Mouse (Mus musculus) kidney, postnatal 25 days (tissue): Measurements from ENCODE around the gene Tle1.
A peak's percentile ranks its signal among the peaks of the same experiment; 100 is the strongest.

Source experiments
- DNase-seq, 2 experiments: peaks; one replicate each; pipeline ENCODE4 v3.0.0; 2021; ENCODE audit warnings: mixed read lengths in 2 of 2

Gene Tle1

GRCm38 (mm10) chr4:72162445-72163218 is 38.1 kb downstream of the Tle1 start:
- DNase-seq = no peak

GRCm38 (mm10) chr4:72160102-72160511 is 40.6 kb downstream of the Tle1 start:
- peak; percentile 21 to 44 for DNase-seq

- peak in 1 of 2 experiments; percentile 50 for DNase-seq
Measured at GRCm38 (mm10) chr4:72157931-72158371, 42.8 kb downstream of the Tle1 start.

- no peak for DNase-seq
Measured at GRCm38 (mm10) chr4:72150460-72151131, 50.1 kb downstream of the Tle1 start.

- no peak for DNase-seq
Measured at GRCm38 (mm10) chr4:72146003-72146402, 54.7 kb downstream of the Tle1 start.

- peak in 1 of 2 experiments; percentile 11 for DNase-seq
Measured at GRCm38 (mm10) chr4:72144541-72144940, 56.2 kb downstream of the Tle1 start.

- DNase-seq = no peak
Measured at GRCm38 (mm10) chr4:72140706-72141105, 60.0 kb downstream of the Tle1 start.

- DNase-seq = no peak
Measured at GRCm38 (mm10) chr4:72139475-72140120, 61.1 kb downstream of the Tle1 start.

- peak in 1 of 2 experiments; percentile 38 for DNase-seq
Measured at GRCm38 (mm10) chr4:72138264-72139080, 62.2 kb downstream of the Tle1 start.

GRCm38 (mm10) chr4:72132646-72133045 is 68.1 kb downstream of the Tle1 start:
- DNase-seq = no peak

GRCm38 (mm10) chr4:72127596-72127995 is 73.1 kb downstream of the Tle1 start:
- DNase-seq = no peak

GRCm38 (mm10) chr4:72124790-72125189 is 75.9 kb downstream of the Tle1 start:
- DNase-seq = no peak

GRCm38 (mm10) chr4:72122837-72123236 is 77.9 kb downstream of the Tle1 start:
- no peak for DNase-seq

- DNase-seq = no peak
Measured at GRCm38 (mm10) chr4:72122343-72122742, 78.4 kb downstream of the Tle1 start.

GRCm38 (mm10) chr4:72120050-72120449 is 80.7 kb downstream of the Tle1 start:
- no peak for DNase-seq

GRCm38 (mm10) chr4:72105702-72106101 is 95.0 kb downstream of the Tle1 start:
- DNase-seq = no peak

- DNase-seq = no peak
Measured at GRCm38 (mm10) chr4:72104186-72104585, 96.5 kb downstream of the Tle1 start.

GRCm38 (mm10) chr4:72087811-72088210 is 112.9 kb downstream of the Tle1 start:
- no peak for DNase-seq

GRCm38 (mm10) chr4:72069111-72069534 is 131.6 kb downstream of the Tle1 start:
- DNase-seq = no peak

GRCm38 (mm10) chr4:72067937-72068336 is 132.8 kb downstream of the Tle1 start:
- no peak for DNase-seq
